Mouse (Mus musculus): ENCODE results near the gene Zfp141.

Zfp141 gene

GRCm38 (mm10) chr7:42505588-42505987 is at the start of gene Zfp141:
TSS of gene Zfp141 (minus strand) at chr7:42505740.
- peak; percentile 80 for DNase-seq (ENCODE audit: low read depth, low spot score)

- no peak for DNase-seq (ENCODE audit: low read depth, low spot score)
Observed at GRCm38 (mm10) chr7:42551766-42552165, 46.2 kb upstream of the Zfp141 start.

GRCm38 (mm10) chr7:42505186-42505585 is 354 bp downstream of the Zfp141 start:
- no peak for DNase-seq (ENCODE audit: low read depth, low spot score)

DNA sequence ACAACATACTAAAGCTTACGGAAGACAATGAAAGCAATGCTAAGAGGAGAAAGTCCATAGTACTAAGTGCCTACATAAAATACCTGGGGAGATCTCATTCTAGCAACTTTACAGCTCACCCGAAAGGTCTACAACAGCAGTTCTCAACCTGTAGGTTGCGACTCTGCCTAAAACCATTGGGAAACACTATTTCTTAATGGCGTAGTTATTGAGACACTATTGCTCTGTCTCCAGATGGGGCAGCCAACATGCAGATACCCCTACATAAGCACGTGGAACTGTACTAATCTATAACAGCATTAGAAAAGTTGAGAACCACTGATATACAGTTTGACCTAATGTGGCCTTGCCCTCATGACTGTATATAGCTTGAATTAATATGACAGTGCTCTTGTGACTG is 7.3 kb downstream of the Zfp141 start:
- DNase-seq (ENCODE audit: low read depth, low spot score): no peak

DNA sequence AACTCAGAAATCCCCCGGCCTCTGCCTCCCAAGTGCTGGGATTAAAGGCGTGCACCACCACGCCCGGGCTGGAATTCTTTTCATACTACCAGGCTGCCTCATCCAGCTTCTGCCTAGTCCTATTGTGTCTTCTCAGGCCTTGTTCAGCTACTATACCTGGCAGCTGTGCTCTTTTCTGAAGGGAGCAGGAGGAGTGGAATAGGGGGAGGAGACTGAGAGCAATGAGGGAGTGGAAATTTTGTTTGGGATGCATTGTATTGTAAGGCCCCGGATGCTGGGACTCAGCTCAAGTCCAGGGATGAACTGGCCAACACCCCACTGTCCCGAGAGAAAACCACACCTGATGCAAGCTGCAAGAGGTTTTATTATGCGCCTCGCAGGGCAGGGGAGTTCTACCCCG is 8.2 kb downstream of the Zfp141 start:
- DNase-seq (ENCODE audit: low read depth, low spot score): no peak

GRCm38 (mm10) chr7:42496202-42496601 is 9.3 kb downstream of the Zfp141 start:
- no peak for DNase-seq (ENCODE audit: low read depth, low spot score)

DNA sequence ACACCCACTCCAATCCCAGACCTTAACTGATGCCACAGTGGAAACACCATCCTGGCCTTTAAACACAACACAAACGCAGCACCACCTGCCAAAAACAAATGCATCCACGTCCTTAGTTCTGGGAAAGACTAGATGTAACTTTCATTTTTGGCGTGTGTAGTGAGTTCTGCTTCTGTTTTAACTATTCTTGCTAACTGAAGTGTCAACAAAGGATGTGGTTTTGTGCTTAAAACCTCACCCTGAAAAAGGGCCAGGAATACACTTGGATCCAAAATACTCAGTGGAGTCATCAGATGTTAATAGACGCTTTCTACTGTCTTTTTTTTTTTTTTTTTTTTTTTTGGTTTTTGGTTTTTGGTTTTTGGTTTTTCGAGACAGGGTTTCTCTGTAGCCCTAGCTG is 14.7 kb downstream of the Zfp141 start:
- DNase-seq (ENCODE audit: low read depth, low spot score): no peak

DNA sequence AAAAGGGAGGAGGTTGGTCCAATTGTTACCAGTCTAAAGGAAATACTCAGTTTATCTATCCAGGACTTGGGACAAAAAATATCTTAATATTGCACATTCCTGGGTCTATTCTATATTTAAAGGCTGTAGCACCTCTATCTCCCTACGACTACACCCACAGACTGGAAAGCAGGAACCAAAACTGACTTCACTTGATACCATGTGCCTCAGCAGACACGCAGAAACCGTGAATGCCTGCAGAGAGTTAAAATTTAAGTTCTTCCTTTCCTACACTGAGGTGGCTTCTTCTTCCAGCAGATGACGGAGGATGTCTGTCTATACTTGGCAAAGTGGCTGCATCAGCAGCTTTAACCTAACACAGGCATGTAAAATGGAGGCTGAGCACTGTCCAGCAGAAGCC is 15.2 kb downstream of the Zfp141 start:
- DNase-seq (ENCODE audit: low read depth, low spot score): no peak

DNA sequence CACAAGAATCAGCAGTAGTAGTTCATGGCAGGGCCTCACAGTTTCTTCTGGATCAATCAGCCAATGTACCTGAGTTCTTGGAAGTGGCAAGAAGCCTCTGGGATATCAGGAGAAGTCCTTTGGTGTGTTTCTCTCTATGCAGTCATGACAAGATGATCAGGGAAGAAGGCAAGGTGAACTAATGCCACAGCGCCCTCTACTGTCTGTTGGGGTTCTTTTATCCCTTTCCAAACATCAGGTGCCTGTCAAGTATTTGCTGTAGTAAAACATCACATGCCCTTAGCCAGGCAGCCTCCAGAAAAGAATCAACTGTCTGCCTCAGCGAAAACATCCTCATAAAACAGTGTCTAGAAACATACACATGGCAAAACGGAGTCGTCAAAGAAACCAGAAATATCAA is 50.9 kb downstream of the Zfp141 start:
- DNase-seq (ENCODE audit: low read depth, low spot score): no peak

- DNase-seq (ENCODE audit: low read depth, low spot score): no peak
Observed at GRCm38 (mm10) chr7:42450618-42451017, 54.9 kb downstream of the Zfp141 start.

GRCm38 (mm10) chr7:42447850-42448249 is 57.7 kb downstream of the Zfp141 start, which contains the start of gene 4933421I07Rik:
TSS of gene 4933421I07Rik (minus strand) at chr7:42448120.
- no peak for DNase-seq (ENCODE audit: low read depth, low spot score)

DNA sequence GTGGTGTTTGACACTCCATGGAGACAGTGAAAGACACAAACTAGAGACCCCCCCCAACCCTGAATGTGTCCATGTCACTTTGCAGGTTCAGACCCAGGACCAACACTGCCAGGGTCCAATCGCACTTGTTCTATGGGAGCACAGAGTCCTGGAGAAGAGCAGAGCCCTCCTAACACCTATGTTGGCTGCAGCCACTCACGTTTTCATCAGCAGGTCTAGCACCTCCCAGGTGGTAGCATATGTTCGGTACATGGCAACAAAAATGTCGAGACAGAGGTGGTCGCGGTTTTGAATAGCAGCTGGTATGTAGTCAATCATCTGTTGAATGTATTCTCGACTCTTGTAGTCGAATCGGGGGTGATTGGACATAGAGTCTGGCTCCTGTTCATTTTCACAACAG is 58.2 kb downstream of the Zfp141 start:
- DNase-seq (ENCODE audit: low read depth, low spot score): no peak

All from telencephalon, adult 2 months (tissue).